Mouse (Mus musculus) heart, adult 2 months (tissue): Measurements from ENCODE around the gene Tfeb.

Experiments
- CTCF ChIP-seq: fragments of 200-600 bp; IDR thresholded peaks from 2 replicates; pipeline ENCODE4 v1.8.1; 2022; ENCODE audit warnings: antibody characterized with exemption, mild to moderate bottlenecking, moderate library complexity
- EP300 ChIP-seq: fragments of 200-500 bp; IDR thresholded peaks from 2 replicates; pipeline ENCODE4 v1.6.1; 2011; ENCODE audit warnings: low read depth, low read length, control low read depth; ENCODE audit not compliant: insufficient read depth
- POLR2A ChIP-seq: fragments of 200-500 bp; IDR thresholded peaks from 2 replicates; pipeline ENCODE4 v1.6.1; 2011; ENCODE audit warnings: mild to moderate bottlenecking, low read depth, low read length, control low read depth; ENCODE audit not compliant: insufficient read depth

- TF ChIP-seq CTCF = no peak
- 0 out of 2 replicates have a peak, but pooled peaks have one; percentile 25 for TF ChIP-seq EP300
- TF ChIP-seq POLR2A = peak; percentile 61; the same call in 1 of the 2 replicates
Observed at GRCm38 (mm10) chr17:47737271-47738065, 638 bp downstream of the Tfeb start.
